Mouse (Mus musculus): ENCODE data around the gene Stra6.

- TF ChIP-seq POLR2A (IDR thresholded peaks at IDR 0.05; ENCODE audit: borderline replicate concordance, insufficient read depth, low read length) (no peak), CTCF (IDR thresholded peaks at IDR 0.05; ENCODE audit: borderline replicate concordance, insufficient read depth, low read depth, low read length) (no peak)
Measured at GRCm38 (mm10) chr9:58045646-58046045, 17.9 kb upstream of the Stra6 start.

Measured in cerebellum, adult 2 months (tissue).